Mouse (Mus musculus) limb, embryonic 15.5 days (tissue): Measurements from ENCODE around the gene Eri2. TPM values are rescaled to one million over a fixed set of nuclear protein-coding genes. Genes with fewer than 3 reads are reported as not detected.
"Not testable (repeated sequence)": the region's sequence is repeated elsewhere in the genome, so short reads cannot be mapped to it uniquely, and the experiment has no call there.

Source experiments
- ATAC-seq: fragments of 200-750 bp; cut with Nextera tagmentation; 2 replicates; pipeline ENCODE4 v1.8.0; 2017; ENCODE audit warnings: low read depth, moderate TSS enrichment; ENCODE audit not compliant: insufficient number of reproducible peaks, low FRiP score, low TSS enrichment
- H3K27ac ChIP-seq: fragments of 300-500 bp; sonication (generic); 2 replicates; pipeline ENCODE4 v1.5.1; 2015; ENCODE audit warnings: moderate library complexity, mild to moderate bottlenecking, inconsistent platforms
- H3K27me3 ChIP-seq: fragments of 300-500 bp; sonication (generic); 2 replicates; pipeline ENCODE4 v1.6.1; 2015; ENCODE audit warnings: inconsistent platforms
- H3K36me3 ChIP-seq: fragments of 300-500 bp; sonication (generic); 2 replicates; pipeline ENCODE4 v1.6.1; 2015; ENCODE audit warnings: inconsistent platforms
- H3K4me1 ChIP-seq: fragments of 300-500 bp; sonication (generic); 2 replicates; pipeline ENCODE4 v1.6.1; 2015; ENCODE audit warnings: inconsistent platforms
- H3K4me2 ChIP-seq: fragments of 300-500 bp; sonication (generic); 2 replicates; pipeline ENCODE4 v1.6.1; 2015; ENCODE audit warnings: mild to moderate bottlenecking, inconsistent platforms
- H3K4me3 ChIP-seq: fragments of 300-500 bp; sonication (generic); 2 replicates; pipeline ENCODE4 v1.5.1; 2015; ENCODE audit warnings: mild to moderate bottlenecking, inconsistent platforms
- H3K9ac ChIP-seq: fragments of 300-500 bp; sonication (generic); 2 replicates; pipeline ENCODE4 v1.6.1; 2015; ENCODE audit warnings: inconsistent platforms
- H3K9me3 ChIP-seq: fragments of 300-500 bp; sonication (generic); 2 replicates; pipeline ENCODE4 v1.6.1; 2016; ENCODE audit warnings: inconsistent platforms
- WGBS: fragments of 180-500 bp; shearing (Covaris S2); methylation state at CpG from one replicate; pipeline ENCODE4 v1.1.7; 2015; 5-methylcytosine and 5-hydroxymethylcytosine counted together
- polyA plus RNA-seq: library from polyadenylated mRNA; unstranded; fragments of >200 nt; fragmentation: Nextera tagmentation; extraction: Ambion mirVana; gene quantifications from 2 replicates; pipeline ENCODE4 v1.2.1, GENCODE M21; 2015

Eri2 gene
- polyA plus RNA-seq, 1 experiment from 2014 or later = 20.3 TPM

- Histone ChIP-seq H3K4me2 (peak overlapping the region; percentile 41), H3K4me3 (peak overlapping the region; percentile 34)
- not testable (repeated sequence) for H3K9ac ChIP-seq, H3K36me3 ChIP-seq, H3K9me3 ChIP-seq, H3K27me3 ChIP-seq, ATAC-seq, H3K27ac ChIP-seq, H3K4me1 ChIP-seq
- WGBS = 2% methylated on average over 28 of the region's 44 CpGs
Observed at GRCm38 (mm10) chr7:119739798-119740468, 53.9 kb downstream of the Eri2 start.

- Histone ChIP-seq H3K27ac (no peak overlapping the region), H3K36me3 (no peaks in the 10 kb centered on the region), H3K9me3 (no peaks in the 10 kb centered on the region), H3K4me1 (no peaks in the 10 kb centered on the region), H3K9ac (no peak overlapping the region), H3K4me3 (no peak overlapping the region), H3K27me3 (no peaks in the 10 kb centered on the region), H3K4me2 (no peak overlapping the region)
- WGBS = 78% methylated on average over 2 of the region's 2 CpGs
- 0 out of 2 replicates have a peak, but pooled peaks have one; percentile 30 for ATAC-seq
Observed at GRCm38 (mm10) chr7:119738877-119739276, 55.0 kb downstream of the Eri2 start.

- WGBS = 79% methylated on average over 4 of the region's 4 CpGs
- not testable (repeated sequence) for ATAC-seq
Observed at GRCm38 (mm10) chr7:119731262-119731661, 62.6 kb downstream of the Eri2 start.

GRCm38 (mm10) chr7:119727621-119728020, 66.2 kb downstream of the Eri2 start:
- Histone ChIP-seq H3K36me3 (no peaks in the 10 kb centered on the region), H3K4me2 (no peak overlapping the region), H3K27ac (no peak overlapping the region), H3K4me3 (no peak overlapping the region), H3K9ac (no peak overlapping the region), H3K4me1 (no peaks in the 10 kb centered on the region), H3K9me3 (no peaks in the 10 kb centered on the region), H3K27me3 (no peaks in the 10 kb centered on the region)
- 91% methylated on average over 2 of the region's 2 CpGs for WGBS
- ATAC-seq = no peak

More at GRCm38 (mm10) chr7:119731262-119731661, 62.6 kb downstream of the Eri2 start:
- not testable (repeated sequence) for H3K27me3 ChIP-seq, H3K4me1 ChIP-seq, H3K4me2 ChIP-seq, H3K9me3 ChIP-seq, H3K27ac ChIP-seq, H3K36me3 ChIP-seq, H3K9ac ChIP-seq, H3K4me3 ChIP-seq

GRCm38 (mm10) chr7:119720947-119721310, 72.9 kb downstream of the Eri2 start:
- WGBS = 10% methylated on average over 8 of the region's 8 CpGs
- H3K9me3 ChIP-seq = no peaks in the 10 kb centered on the region
- H3K4me3 ChIP-seq = peak overlapping the region; percentile 93
- peak overlapping the region; percentile 64 for H3K4me2 ChIP-seq
- H3K36me3 ChIP-seq = peaks cover 26% of the 10 kb centered on the region
- peaks cover 8% of the 10 kb centered on the region for H3K4me1 ChIP-seq
- H3K9ac ChIP-seq = peak overlapping the region; percentile 82; the same call in 1 of the 2 replicates
- peak; percentile 62 for ATAC-seq
- peak overlapping the region; percentile 79; the same call in 1 of the 2 replicates for H3K27ac ChIP-seq
- no peaks in the 10 kb centered on the region for H3K27me3 ChIP-seq

- no peaks in the 10 kb centered on the region for H3K9me3 ChIP-seq
- peaks cover 8% of the 10 kb centered on the region for H3K4me1 ChIP-seq
- peak within 1 kb of the TSS; percentile 82 for H3K9ac ChIP-seq
- no peaks in the 10 kb centered on the region for H3K27me3 ChIP-seq
- peak; percentile 87 for ATAC-seq
- H3K36me3 ChIP-seq = peaks cover 32% of the 10 kb centered on the region
- peak within 1 kb of the TSS; percentile 79 for H3K27ac ChIP-seq
- H3K4me2 ChIP-seq = peak within 1 kb of the TSS; percentile 64
- H3K4me3 ChIP-seq = peak within 1 kb of the TSS; percentile 93
- WGBS = under 1% methylated on average over 60 of the region's 60 CpGs
Observed at GRCm38 (mm10) chr7:119720253-119720946, 73.5 kb downstream of the Eri2 start, which contains the start of gene Thumpd1. TSS of gene Thumpd1 (minus strand) at chr7:119720798.

Other genes starting within 250 kb of the Eri2 start
- not detected in 2 replicates for gene Acsm2, start 239.7 kb downstream of the Eri2 start, polyA plus RNA-seq
- not detected in 2 replicates for gene Acsm1, start 187.0 kb downstream of the Eri2 start, polyA plus RNA-seq
- not detected in 2 replicates for gene Acsm4, start 104.0 kb downstream of the Eri2 start, polyA plus RNA-seq
- 70.4 and 72.5 TPM in 2 replicates for gene Thumpd1, start 73.3 kb downstream of the Eri2 start, polyA plus RNA-seq
- gene Acsm3, start 33.1 kb downstream of the Eri2 start, polyA plus RNA-seq = 0.37 and 0.62 TPM in 2 replicates
- gene Rexo5, start 52 bp downstream of the Eri2 start, polyA plus RNA-seq = 19.4 and 23.0 TPM in 2 replicates
- 9.1 and 9.9 TPM in 2 replicates for gene Lyrm1, start 101.8 kb upstream of the Eri2 start, polyA plus RNA-seq
- gene Dcun1d3, start 102.2 kb upstream of the Eri2 start, polyA plus RNA-seq = 12.9 and 13.9 TPM in 2 replicates